Mouse (Mus musculus): ENCODE measurements at regions not wholly inside any gene's neighbourhood (a gene's known extent, or its start where the extent isn't known, plus 50 kb on each side); places are given as distances from the start of the nearest gene placed in this dataset.

GRCm38 (mm10) chr12:25168213-25168545, 71.2 kb upstream of the Id2 start:
- no peak for DNase-seq (ENCODE audit: low read depth in 2 of 2, low spot score in 2 of 2)

- DNase-seq (ENCODE audit: low read depth in 2 of 2, low spot score in 2 of 2) = no peak
Observed at GRCm38 (mm10) chr12:25167504-25168212, 70.7 kb upstream of the Id2 start.

- no peak for DNase-seq (ENCODE audit: low read depth in 2 of 2, low spot score in 2 of 2)
Observed at GRCm38 (mm10) chr12:25166525-25166924, 69.6 kb upstream of the Id2 start.

GRCm38 (mm10) chr12:25165650-25166049, 68.7 kb upstream of the Id2 start:
- no peak for DNase-seq (ENCODE audit: low read depth in 2 of 2, low spot score in 2 of 2)

GRCm38 (mm10) chr12:25164724-25165123, 67.8 kb upstream of the Id2 start:
- peak in 1 of 2 experiments; percentile 25 for DNase-seq (ENCODE audit: low read depth in 2 of 2, low spot score in 2 of 2)

- DNase-seq (ENCODE audit: low read depth in 2 of 2, low spot score in 2 of 2) = no peak
Observed at GRCm38 (mm10) chr12:25163541-25163940, 66.6 kb upstream of the Id2 start.

- DNase-seq (ENCODE audit: low read depth in 2 of 2, low spot score in 2 of 2) = no peak
Observed at GRCm38 (mm10) chr12:25162843-25163242, 65.9 kb upstream of the Id2 start.

- no peak for DNase-seq (ENCODE audit: low read depth in 2 of 2, low spot score in 2 of 2)
Observed at GRCm38 (mm10) chr12:25161939-25162338, 65.0 kb upstream of the Id2 start.

GRCm38 (mm10) chr12:25160990-25161843, 64.3 kb upstream of the Id2 start:
- no peak for DNase-seq (ENCODE audit: low read depth in 2 of 2, low spot score in 2 of 2)

GRCm38 (mm10) chr12:25159091-25159490, 62.2 kb upstream of the Id2 start:
- DNase-seq (ENCODE audit: low read depth in 2 of 2, low spot score in 2 of 2) = no peak

GRCm38 (mm10) chr12:25157238-25157637, 60.3 kb upstream of the Id2 start:
- DNase-seq (ENCODE audit: low read depth in 2 of 2, low spot score in 2 of 2) = no peak

- no peak for DNase-seq (ENCODE audit: low read depth in 2 of 2, low spot score in 2 of 2)
Observed at GRCm38 (mm10) chr12:25155396-25155795, 58.5 kb upstream of the Id2 start.

GRCm38 (mm10) chr12:25148099-25148498, 51.2 kb upstream of the Id2 start:
- DNase-seq (ENCODE audit: low read depth in 2 of 2, low spot score in 2 of 2) = no peak
